ENCODE assay signal across 8 mouse cellular contexts in genomic region chr11:29373050-29373395, GRCm38 (mm10). TPM values are rescaled to one million over a fixed set of nuclear protein-coding genes. Genes with fewer than 3 reads are reported as not detected.
A peak's percentile ranks its signal among the peaks of the same experiment; 100 is the strongest.
DNase-seq lines count a peak whose midpoint lies in the region; ATAC-seq and TF ChIP-seq lines count a peak whose summit lies in the region.

No protein-coding gene starts in this region.

- H3K79me3 ChIP-seq in C2C12 (ENCODE audit: low read depth), result peaks cover 34% of the 10 kb centered on the region

- H3ac ChIP-seq in C2C12 (ENCODE audit: control insufficient read depth, insufficient read length, low read depth), result peak overlapping the region; percentile 62

- no peaks in the 10 kb centered on the region for H3K27me3 ChIP-seq in heart, adult 2 months (ENCODE audit: control insufficient read depth, insufficient read depth, low read length)
- H3K27me3 ChIP-seq in C2C12 (ENCODE audit: control insufficient read depth, insufficient read depth, insufficient read length), result no peaks in the 10 kb centered on the region
- H3K27me3 ChIP-seq in forebrain, embryonic 14.5 days (replicated peaks; ENCODE audit: control insufficient read depth, insufficient read depth, low read length), result no peaks in the 10 kb centered on the region
- peaks cover 4% of the 10 kb centered on the region; the same call in 1 of the 2 replicates for H3K27me3 ChIP-seq in liver, embryonic 15.5 days

- H3K9ac ChIP-seq in heart, adult 2 months (ENCODE audit: low read depth, low read length), result peak overlapping the region; percentile 80
- H3K9ac ChIP-seq in forebrain, embryonic 14.5 days (ENCODE audit: low read length), result peak overlapping the region; percentile 96
- peak overlapping the region; percentile 81 for H3K9ac ChIP-seq in liver, embryonic 15.5 days

- no peaks in the 10 kb centered on the region for H3K9me3 ChIP-seq in forebrain, embryonic 14.5 days (replicated peaks; ENCODE audit: control insufficient read depth, low read length)
- H3K9me3 ChIP-seq in liver, embryonic 15.5 days (replicated peaks), result no peaks in the 10 kb centered on the region

- H3K79me2 ChIP-seq in heart, adult 2 months (replicated peaks; ENCODE audit: control insufficient read depth, insufficient read depth, low read length), result peaks cover 2% of the 10 kb centered on the region
- H3K79me2 ChIP-seq in C2C12 (ENCODE audit: control insufficient read depth, insufficient read depth), result peaks cover 44% of the 10 kb centered on the region

- no peak for ATAC-seq in forebrain, embryonic 14.5 days
- ATAC-seq in liver, embryonic 15.5 days (ENCODE audit: insufficient read depth), result no peak

- no peak for DNase-seq in heart, adult 2 months
- no peak for DNase-seq in heart, adult 18-20 months
- no peak for DNase-seq in forebrain, embryonic 14.5 days (ENCODE audit: low spot score)
- no peak for DNase-seq in cerebellum, adult 8-10 months
- no peak for DNase-seq in spleen, postnatal 14 days (ENCODE audit: low spot score in 2 of 2)
- no peak for DNase-seq in B cell, adult 2 months

- intact Hi-C loops in heart, adult 2 months (cut with DNase I), result loop anchor here (5.0 to 10.0 kb wide), 5 partner anchors 126 to 322 kb away; partner anchors contain the start of genes Cfap36, Clhc1, Mtif2 and Ppp4r3b

- H3K4me2 ChIP-seq in forebrain, embryonic 14.5 days (ENCODE audit: low read length), result peak overlapping the region; percentile 68
- H3K4me2 ChIP-seq in liver, embryonic 15.5 days, result peak overlapping the region; percentile 95

- peak overlapping the region; percentile 93 for H3K27ac ChIP-seq in heart, adult 2 months
- H3K27ac ChIP-seq in forebrain, embryonic 14.5 days (ENCODE audit: low read depth, low read length), result peak overlapping the region; percentile 99
- peak overlapping the region; percentile 81; the same call in 1 of the 2 replicates for H3K27ac ChIP-seq in liver, embryonic 15.5 days (replicated peaks)

- H3K4me3 ChIP-seq in heart, adult 2 months, result peak overlapping the region; percentile 70
- H3K4me3 ChIP-seq in C2C12 (ENCODE audit: insufficient read depth, poor library complexity, severe bottlenecking), result peak overlapping the region; percentile 90
- H3K4me3 ChIP-seq in forebrain, embryonic 14.5 days (ENCODE audit: low read depth, low read length), result peak overlapping the region; percentile 90
- H3K4me3 ChIP-seq in liver, embryonic 15.5 days (replicated peaks), result peak overlapping the region; percentile 82

- 5% methylated on average over 11 of the region's 11 CpGs for WGBS in heart, adult 2 months
- 4% methylated on average over 11 of the region's 11 CpGs for WGBS in forebrain, embryonic 14.5 days
- 4% methylated on average over 11 of the region's 11 CpGs for WGBS in liver, embryonic 15.5 days (ENCODE audit: insufficient replicate concordance)

- no peaks in the 10 kb centered on the region for H3K36me3 ChIP-seq in heart, adult 2 months (ENCODE audit: control insufficient read depth, insufficient read depth, low read length)
- H3K36me3 ChIP-seq in C2C12 (ENCODE audit: control insufficient read depth, insufficient read depth), result peaks cover 11% of the 10 kb centered on the region
- no peaks in the 10 kb centered on the region for H3K36me3 ChIP-seq in forebrain, embryonic 14.5 days (ENCODE audit: control insufficient read depth, insufficient read depth, low read length)
- H3K36me3 ChIP-seq in liver, embryonic 15.5 days (replicated peaks), result no peaks in the 10 kb centered on the region

- TF ChIP-seq POLR2A in heart, adult 2 months (IDR thresholded peaks at IDR 0.05; ENCODE audit: insufficient read depth, low read depth, low read length), result no peak

- no peak for TF ChIP-seq CTCF in heart, adult 2 months (IDR thresholded peaks at IDR 0.05)
- TF ChIP-seq CTCF in C2C12 (IDR thresholded peaks at IDR 0.05; ENCODE audit: control insufficient read depth, insufficient read depth, insufficient read length), result no peak

- H3K4me1 ChIP-seq in heart, adult 2 months (ENCODE audit: control insufficient read depth, insufficient read depth, low read length), result peaks cover 6% of the 10 kb centered on the region
- H3K4me1 ChIP-seq in forebrain, embryonic 14.5 days (ENCODE audit: control insufficient read depth, insufficient read depth, low read length), result peaks cover 3% of the 10 kb centered on the region; the same call in 1 of the 2 replicates
- peaks cover 11% of the 10 kb centered on the region for H3K4me1 ChIP-seq in liver, embryonic 15.5 days (replicated peaks)

- TF ChIP-seq EP300 in heart, adult 2 months (IDR thresholded peaks at IDR 0.05; ENCODE audit: insufficient read depth, low read depth, low read length), result no peak

TF ChIP-seq in C2C12, 6 proteins besides CTCF, POLR2A, EP300 and RAD21:
- TF ChIP-seq MAX (IDR thresholded peaks at IDR 0.05) (no peak), FOSL1 (IDR thresholded peaks at IDR 0.05; ENCODE audit: insufficient read depth, low read length, poor library complexity, severe bottlenecking) (no peak)

RNA-seq across cellular contexts. Expression of gene Ccdc88a, which starts 0.4 kb away (rescaled TPM):
- total RNA-seq in heart, adult 2 months (2021), result 1 to 10 TPM; 5.5 to 9.0 TPM
- polyA plus RNA-seq in heart, adult 2 months (2012; rRNA removed), result 1.00 and 1.6 TPM in 2 replicates
- total RNA-seq in heart, adult 18-20 months (2021), result 1 to 10 TPM; 7.3 to 8.6 TPM
- 3.4 TPM for polyA plus RNA-seq in C2C12 (2012; fragmentation: generic; extraction: Trizol)
- polyA plus RNA-seq in forebrain, embryonic 14.5 days (2014; fragmentation: Nextera tagmentation; extraction: Ambion mirVana), result 41.3 and 60.1 TPM in 2 replicates
- 3.8 and 4.5 TPM in 2 replicates for polyA plus RNA-seq in liver, embryonic 15.5 days (2015; fragmentation: Nextera tagmentation; extraction: Ambion mirVana)
